8 mouse cellular contexts compared by ENCODE assay signal in the genomic region with DNA sequence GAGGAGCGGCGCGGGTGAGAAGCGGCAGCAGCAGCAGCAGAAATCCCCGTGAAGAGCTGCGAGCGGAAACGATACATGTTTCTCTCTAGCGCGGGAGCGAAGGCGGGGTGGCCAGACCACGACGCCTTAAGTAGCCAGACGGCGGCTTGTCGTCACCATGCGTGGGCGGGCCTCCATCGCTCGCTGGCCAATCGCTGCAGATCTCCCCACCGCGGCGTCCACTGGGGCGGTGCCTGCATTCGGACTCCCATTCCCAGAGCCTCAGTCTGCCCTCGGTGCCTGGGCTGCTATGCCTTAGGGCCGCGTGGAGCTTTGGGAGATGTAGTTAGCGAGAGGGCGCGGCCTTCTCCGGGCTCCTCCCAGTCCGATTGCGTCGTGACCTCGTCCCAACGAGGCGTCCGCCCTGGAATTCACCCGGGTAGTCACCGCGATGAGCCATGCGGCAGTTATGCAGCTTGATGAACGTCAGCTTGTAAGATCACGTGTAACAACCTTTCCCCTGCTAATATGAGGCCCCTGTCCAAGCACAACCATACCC. TPM values are rescaled to one million over a fixed set of nuclear protein-coding genes. Genes with fewer than 3 reads are reported as not detected.
A peak's percentile ranks its signal among the peaks of the same experiment; 100 is the strongest.
DNase-seq lines count a peak whose midpoint lies in the region; ATAC-seq lines count a peak whose summit lies in the region.

No protein-coding gene starts in this region.

- peak; percentile 98 for ATAC-seq in hindbrain, embryonic 13.5 days (ENCODE audit: low FRiP score)

- H3K36me3 ChIP-seq in hindbrain, embryonic 13.5 days: no peaks in the 10 kb centered on the region

- H3K27me3 ChIP-seq in hindbrain, embryonic 13.5 days: no peaks in the 10 kb centered on the region

- peak overlapping the region; percentile 98 for H3K27ac ChIP-seq in hindbrain, embryonic 13.5 days

- under 1% methylated on average over 46 of the region's 47 CpGs for whole genome bisulfite sequencing in hindbrain, embryonic 13.5 days

- H3K9me3 ChIP-seq in hindbrain, embryonic 13.5 days: no peaks in the 10 kb centered on the region

- H3K4me2 ChIP-seq in hindbrain, embryonic 13.5 days: peak overlapping the region; percentile 74

- peaks cover 22% of the 10 kb centered on the region for H3K4me1 ChIP-seq in hindbrain, embryonic 13.5 days (replicated peaks)

- peak overlapping the region; percentile 97 for H3K9ac ChIP-seq in hindbrain, embryonic 13.5 days

- DNase-seq in NIH3T3 (ENCODE audit: low read depth): peak; percentile 99
- peak; percentile 99 for DNase-seq in cerebellum, postnatal 10 days
- peak; percentile 99 for DNase-seq in frontal cortex, postnatal 14 days (ENCODE audit: low spot score in 2 of 2)
- peak; percentile 98 to 99 for DNase-seq in layer of hippocampus, postnatal 25 days (ENCODE audit: extremely low spot score in 1 of 2, low spot score in 1 of 2)
- DNase-seq in lung, postnatal 25 days (ENCODE audit: low spot score): peak; percentile 99
- DNase-seq in retina, embryonic 14.5 days (ENCODE audit: low spot score): peak; percentile 99
- peak; percentile 99 for DNase-seq in thymus, postnatal 4 days

- peak overlapping the region; percentile 92 for H3K4me3 ChIP-seq in hindbrain, embryonic 13.5 days

RNA-seq across cellular contexts. Expression of a gene that starts 23.9 kb away (rescaled TPM):
- polyA plus RNA-seq in hindbrain, embryonic 13.5 days (2015; fragmentation: Nextera tagmentation; extraction: Ambion mirVana): 0.18 TPM in 1 of 2 replicates, not detected in the other
- under 1 TPM; 0.49 to 0.64 TPM for total RNA-seq in layer of hippocampus, postnatal 25 days (2021)

RNA-seq across cellular contexts. Expression of a gene that starts 25.2 kb away (rescaled TPM):
- polyA plus RNA-seq in hindbrain, embryonic 13.5 days (2015; fragmentation: Nextera tagmentation; extraction: Ambion mirVana): 164 TPM in 2 replicates
- total RNA-seq in layer of hippocampus, postnatal 25 days (2021): 10 to 100 TPM; 89.6 to 91.4 TPM

Comparison
In these comparisons a context has a peak if more than half of its experiments do, and no peak if none do; other contexts are left out.
1. Peak in every context shown above with its lines: DNase-seq, ATAC-seq, H3K4me3 ChIP-seq and H3K27ac ChIP-seq.